Comparison of ENCODE assay signal across 10 mouse cellular contexts in genomic region chr7:133555786-133556492, GRCm38 (mm10). TPM values are rescaled to one million over a fixed set of nuclear protein-coding genes. Genes with fewer than 3 reads are reported as not detected.
DNase-seq lines count a peak whose midpoint lies in the region.
"Had no signal": no experiment of that assay in that cellular context is flagged by ENCODE, and none has a peak within 500 bp of the region (broad histone marks: within the 10 kb centered on the region; RNA-seq: fewer than 3 reads in every experiment).

No protein-coding gene starts in this region.

- peak; percentile 9 for DNase-seq in adrenal gland, adult 2 months
- no peak for DNase-seq in adrenal gland, postnatal 4 days (ENCODE audit: low spot score in 2 of 2)
- peak; percentile 24 for DNase-seq in kidney, adult 9 months
- DNase-seq in kidney, adult 18-20 months = no peak
- DNase-seq in NIH3T3 (ENCODE audit: low read depth) = peak; percentile 27
- DNase-seq in kidney, postnatal 10 days = peak; percentile 57
- no peak for DNase-seq in spleen, postnatal 14 days (ENCODE audit: low spot score in 2 of 2)
- DNase-seq in ovary, postnatal 10 days (ENCODE audit: low spot score) = no peak

RNA-seq across cellular contexts. Expression of gene Tex36, which starts 46.0 kb away (rescaled TPM):
- not detected for total RNA-seq in adrenal gland, adult 2 months (2021)
- polyA plus RNA-seq in adrenal gland, adult 2 months (2012; rRNA removed) = not detected in 2 replicates
- total RNA-seq in adrenal gland, postnatal 4 days (2021) = not detected
- total RNA-seq: heart, postnatal 14 days had no signal
- polyA plus RNA-seq: liver, embryonic 15.5 days had no signal

Comparison
In these comparisons a context has a peak if more than half of its experiments do, and no peak if none do; other contexts are left out.
1. DNase-seq: peak in adrenal gland, adult 2 months (single experiment), kidney, adult 9 months (single experiment), NIH3T3 (single experiment) and kidney, postnatal 10 days (single experiment); none in adrenal gland, postnatal 4 days (0 of 2), kidney, adult 18-20 months (single experiment), spleen, postnatal 14 days (0 of 2) and ovary, postnatal 10 days (single experiment).